Mouse (Mus musculus) Patski (cell line): ENCODE measurements around the gene Pdk1. TPM values are rescaled to one million over a fixed set of nuclear protein-coding genes. Genes with fewer than 3 reads are reported as not detected.
A peak's percentile ranks its signal among the peaks of the same experiment; 100 is the strongest.

Experiments used
- ATAC-seq: fragments of 100-300 bp; one replicate; pipeline ENCODE4 v1.8.0; 2021
- CTCF ChIA-PET: fragments of 350-600 bp; sonication (Branson Sonifier 250); formaldehyde crosslinking; loops from one replicate; lab custom pipeline; 2022; ENCODE audit warnings: inconsistent platforms; lab: Charles Lee
- POLR2A ChIA-PET: fragments of 350-600 bp; sonication (Branson Sonifier 250); formaldehyde crosslinking; loops from one replicate; lab custom pipeline; 2022; ENCODE audit warnings: antibody characterized with exemption, inconsistent platforms; lab: Charles Lee
- DNase-seq: peaks from one replicate; pipeline ENCODE4 v3.0.0-alpha.2; 2011; ENCODE audit warnings: low read depth, low spot score
- H3K27me3 ChIP-seq: fragments of 371-371 bp; one replicate; pipeline ENCODE4 v1.5.1; 2021
- CTCF ChIP-seq: fragments of 100-300 bp; IDR thresholded peaks from one replicate; pipeline ENCODE4 v1.5.1; 2021
- in situ Hi-C: fragments of 300-500 bp; cut with MboI; formaldehyde crosslinking; loops from 3 replicates; pipeline ENCODE4 v1.11.1; 2018; ENCODE audit warnings: low pct_unique_long_range_greater_than_20kb, mixed read lengths
- polyA plus RNA-seq: library from polyadenylated mRNA; unstranded; gene quantifications from one replicate; pipeline ENCODE4 v1.2.3, GENCODE M21; 2021

Gene Pdk1
- 41.2 TPM for polyA plus RNA-seq

GRCm38 (mm10) chr2:71872801-71873443 lies at the start of gene Pdk1:
Pdk1 (plus strand) TSS chr2:71873224.
- no peaks in the 10 kb centered on the region for H3K27me3 ChIP-seq
- ATAC-seq (peak; percentile 91), DNase-seq (no peak)
- ChIA-PET POLR2A (interaction anchor here (0.7 kb wide), 1 partner anchor 582 kb away, joined by 3 read pairs; no protein-coding TSS in a partner anchor), CTCF (no interaction called here)
- in situ Hi-C loops = no loop called here
- TF ChIP-seq CTCF = no peak

DNA sequence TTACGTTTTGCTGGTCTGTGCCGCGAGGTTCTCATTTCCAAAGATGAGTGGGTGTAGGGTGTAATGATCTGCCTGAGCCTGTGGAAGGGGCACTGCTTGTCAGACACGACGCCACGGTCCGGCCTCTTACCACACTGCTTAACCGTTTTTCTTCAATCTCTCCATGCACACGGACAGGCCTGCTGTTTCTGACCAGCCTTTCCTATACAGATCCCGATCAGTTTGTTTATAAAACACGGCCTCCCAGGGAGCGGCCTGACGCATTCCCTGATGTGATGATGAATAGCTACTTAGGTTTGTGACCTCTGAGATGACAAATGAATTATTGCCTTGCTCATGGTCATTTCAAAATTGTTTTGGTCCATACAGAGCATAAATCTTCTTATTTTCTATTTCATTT lies 48.9 kb upstream of the Pdk1 start:
- POLR2A ChIA-PET = no interaction called here
- in situ Hi-C loops = loop anchor here (5.0 kb wide), 1 partner anchor 222 kb away; no protein-coding TSS in a partner anchor
- CTCF ChIA-PET = no interaction called here
- no peaks in the 10 kb centered on the region for H3K27me3 ChIP-seq
- TF ChIP-seq CTCF = no peak
- no peak for ATAC-seq
- no peak for DNase-seq

DNA sequence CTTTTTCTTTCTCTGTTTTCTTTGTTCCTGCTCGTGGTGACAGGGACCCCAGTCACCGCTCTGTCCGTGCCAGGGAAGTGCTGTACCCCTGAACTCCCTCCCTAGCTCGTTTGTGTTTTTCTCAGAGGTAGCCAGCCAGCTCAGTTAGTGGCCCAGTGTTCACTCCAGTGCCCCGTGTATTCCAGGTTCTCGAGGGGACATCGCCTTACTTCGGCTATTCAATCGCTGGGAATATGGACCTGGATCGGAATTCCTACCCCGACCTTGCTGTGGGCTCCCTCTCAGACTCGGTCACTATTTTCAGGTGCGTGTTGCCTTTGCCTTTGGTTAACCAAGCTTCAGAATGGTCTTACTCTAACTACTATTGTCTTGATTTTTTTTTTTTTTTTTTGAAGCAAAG lies 45.3 kb upstream of the Pdk1 start:
- CTCF ChIA-PET = interaction anchor here (1.7 kb wide), 1 partner anchor 10 kb away, joined by 9 read pairs; no protein-coding TSS in a partner anchor
- DNase-seq = no peak
- POLR2A ChIA-PET = interaction anchor here (0.6 kb wide), 1 partner anchor 351 kb away, joined by 3 read pairs; no protein-coding TSS in a partner anchor
- no peak for ATAC-seq
- in situ Hi-C loops = loop anchor here (25.0 kb wide), 1 partner anchor 390 kb away; no protein-coding TSS in a partner anchor
- H3K27me3 ChIP-seq = no peaks in the 10 kb centered on the region
- no peak for TF ChIP-seq CTCF

- DNase-seq (no peak), ATAC-seq (no peak)
- ChIA-PET CTCF (interaction anchor here (0.7 to 1.7 kb wide), 2 partner anchors 9 to 156 kb away, joined by 3 to 9 read pairs; no protein-coding TSS in a partner anchor), POLR2A (interaction anchor here (0.6 kb wide), 1 partner anchor 107 kb away, joined by 5 read pairs; no protein-coding TSS in a partner anchor)
- no peaks in the 10 kb centered on the region for H3K27me3 ChIP-seq
- in situ Hi-C loops = loop anchor here (25.0 kb wide), 1 partner anchor 392 kb away; no protein-coding TSS in a partner anchor
- no peak for TF ChIP-seq CTCF
Observed at GRCm38 (mm10) chr2:71828928-71829327, 44.1 kb upstream of the Pdk1 start.

GRCm38 (mm10) chr2:71833626-71834025 lies 39.4 kb upstream of the Pdk1 start:
- DNase-seq (no peak), ATAC-seq (no peak)
- TF ChIP-seq CTCF = no peak
- ChIA-PET POLR2A (no interaction called here), CTCF (no interaction called here)
- in situ Hi-C loops = loop anchor here (25.0 kb wide), 1 partner anchor 396 kb away; no protein-coding TSS in a partner anchor
- no peaks in the 10 kb centered on the region for H3K27me3 ChIP-seq

DNA sequence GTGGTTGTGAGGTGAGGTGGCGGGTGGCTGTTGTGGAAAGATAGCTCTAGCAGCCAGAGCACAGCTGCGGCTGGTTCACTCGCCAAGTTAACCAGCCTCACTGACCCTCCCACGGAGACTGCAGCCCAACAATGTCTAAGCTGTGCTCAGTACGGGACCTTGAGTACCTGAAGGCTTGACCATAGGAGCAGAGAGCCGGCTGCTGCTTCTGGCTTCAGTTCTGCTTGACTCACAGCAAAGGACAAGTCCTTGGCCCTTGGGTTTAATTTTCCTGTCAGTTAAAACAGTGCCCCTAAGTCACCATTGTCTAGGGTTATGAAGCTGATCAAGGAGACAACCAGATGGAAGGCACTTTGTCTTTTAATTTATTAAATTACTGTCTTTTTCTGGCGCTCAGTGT lies 38.7 kb upstream of the Pdk1 start:
- no peaks in the 10 kb centered on the region for H3K27me3 ChIP-seq
- no peak for TF ChIP-seq CTCF
- CTCF ChIA-PET = interaction anchor here (1.5 to 1.6 kb wide), 2 partner anchors 12 to 235 kb away, joined by 3 read pairs; no protein-coding TSS in a partner anchor
- DNase-seq (no peak), ATAC-seq (no peak)
- POLR2A ChIA-PET = no interaction called here
- in situ Hi-C loops = loop anchor here (25.0 kb wide), 1 partner anchor 397 kb away; no protein-coding TSS in a partner anchor

GRCm38 (mm10) chr2:71835556-71835955 lies 37.5 kb upstream of the Pdk1 start:
- TF ChIP-seq CTCF = no peak
- CTCF ChIA-PET = interaction anchor here (1.5 to 1.6 kb wide), 2 partner anchors 13 to 237 kb away, joined by 3 read pairs; no protein-coding TSS in a partner anchor
- DNase-seq = no peak
- no peaks in the 10 kb centered on the region for H3K27me3 ChIP-seq
- ATAC-seq = no peak
- in situ Hi-C loops = loop anchor here (25.0 kb wide), 1 partner anchor 398 kb away; no protein-coding TSS in a partner anchor
- POLR2A ChIA-PET = no interaction called here

DNA sequence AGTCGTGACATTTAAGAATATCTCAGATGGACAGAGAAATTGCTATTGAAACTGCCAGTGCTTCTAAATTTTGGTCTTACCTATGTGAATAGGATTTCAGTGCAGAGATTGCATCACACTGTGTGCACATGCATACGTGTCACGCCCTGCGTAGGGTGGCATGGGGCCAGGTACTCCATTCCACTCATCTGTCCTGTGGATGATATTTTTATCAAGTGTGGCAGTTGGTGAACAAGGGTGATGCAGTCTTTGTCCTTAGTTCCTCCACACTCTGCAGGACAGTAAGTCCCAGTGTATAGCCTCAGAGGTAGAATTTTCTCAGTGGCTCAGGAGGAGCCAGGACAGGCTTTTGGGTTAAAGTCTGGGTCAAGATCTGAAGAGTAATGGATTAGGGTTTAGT lies 36.8 kb upstream of the Pdk1 start:
- in situ Hi-C loops = loop anchor here (25.0 kb wide), 1 partner anchor 399 kb away; no protein-coding TSS in a partner anchor
- no peak for ATAC-seq
- ChIA-PET CTCF (no interaction called here), POLR2A (no interaction called here)
- DNase-seq = no peak
- H3K27me3 ChIP-seq = no peaks in the 10 kb centered on the region
- TF ChIP-seq CTCF = no peak

DNA sequence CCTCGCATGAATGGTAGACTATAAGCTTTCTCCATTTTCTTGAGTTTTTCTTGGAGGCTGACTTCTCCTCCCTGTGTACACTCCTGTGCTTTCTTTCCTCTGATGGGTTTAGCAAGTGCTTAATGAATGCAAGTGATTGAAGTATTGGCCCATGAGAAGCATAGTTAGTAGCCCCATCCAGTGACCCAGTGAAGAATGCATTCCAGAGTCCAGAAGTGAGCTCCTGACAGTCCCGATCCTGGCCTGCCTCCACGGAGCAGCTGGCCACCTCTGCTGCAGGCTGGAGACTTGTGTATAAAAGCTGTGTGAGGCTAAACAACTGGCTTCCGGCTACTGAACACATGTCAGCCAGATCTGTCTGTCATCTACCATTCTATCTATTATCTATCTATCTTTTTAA lies 35.8 kb upstream of the Pdk1 start:
- TF ChIP-seq CTCF = no peak
- DNase-seq (no peak), ATAC-seq (peak; percentile 17)
- in situ Hi-C loops = loop anchor here (25.0 kb wide), 1 partner anchor 400 kb away; no protein-coding TSS in a partner anchor
- H3K27me3 ChIP-seq = no peaks in the 10 kb centered on the region
- ChIA-PET CTCF (interaction anchor here (0.9 to 2.4 kb wide), 10 partner anchors 9 to 254 kb away, joined by 3 to 9 read pairs (median 4); no protein-coding TSS in a partner anchor), POLR2A (interaction anchor here (0.6 kb wide), 2 partner anchors 266 to 675 kb away, joined by 3 read pairs; no protein-coding TSS in a partner anchor)

GRCm38 (mm10) chr2:71837791-71838190 lies 35.2 kb upstream of the Pdk1 start:
- TF ChIP-seq CTCF = peak; percentile 78
- in situ Hi-C loops = loop anchor here (25.0 kb wide), 1 partner anchor 400 kb away; no protein-coding TSS in a partner anchor
- DNase-seq = no peak
- CTCF ChIA-PET = interaction anchor here (0.9 to 2.4 kb wide), 11 partner anchors 9 to 255 kb away, joined by 3 to 9 read pairs (median 4); no protein-coding TSS in a partner anchor
- POLR2A ChIA-PET = interaction anchor here (0.6 kb wide), 1 partner anchor 675 kb away, joined by 3 read pairs; no protein-coding TSS in a partner anchor
- H3K27me3 ChIP-seq = no peaks in the 10 kb centered on the region
- ATAC-seq = no peak
